ENCODE assay signal across 8 mouse cellular contexts in genomic region chr7:118688199-118688598, GRCm38 (mm10). TPM values are rescaled to one million over a fixed set of nuclear protein-coding genes. Genes with fewer than 3 reads are reported as not detected.
DNase-seq lines count a peak whose midpoint lies in the region; ATAC-seq lines count a peak whose summit lies in the region.

No protein-coding gene starts in this region.

- H3K4me1 ChIP-seq in intestine, embryonic 14.5 days (replicated peaks; ENCODE audit: control insufficient read depth, insufficient read depth, low read length) = no peaks in the 10 kb centered on the region
- H3K4me1 ChIP-seq in midbrain, embryonic 14.5 days (ENCODE audit: control insufficient read depth, insufficient read depth, low read length) = no peaks in the 10 kb centered on the region

- peak; percentile 90 for DNase-seq in layer of hippocampus, adult 11-12 months (ENCODE audit: low spot score)
- no peak for DNase-seq in layer of hippocampus, adult 9-10 months (ENCODE audit: low spot score)
- peak; percentile 93 to 96 for DNase-seq in cerebellum, postnatal 14 days
- DNase-seq in frontal cortex, postnatal 25 days (ENCODE audit: low spot score in 2 of 2) = peak; percentile 80 to 83
- peak; percentile 92 for DNase-seq in intestine, embryonic 14.5 days (ENCODE audit: low spot score)
- peak; percentile 85 for DNase-seq in left cerebral cortex, postnatal 10 days (ENCODE audit: extremely low spot score in 1 of 2, low spot score in 2 of 2)
- peak; percentile 94 for DNase-seq in midbrain, embryonic 14.5 days
- peak; percentile 40 to 77 for DNase-seq in spleen, postnatal 10 days (ENCODE audit: low spot score in 2 of 2)

- ATAC-seq in intestine, embryonic 14.5 days (replicated peaks; ENCODE audit: low FRiP score, low TSS enrichment, low read depth) = no peak; the same call in none of the 2 replicates
- peak; percentile 53; the same call in 1 of the 2 replicates for ATAC-seq in midbrain, embryonic 14.5 days (ENCODE audit: low FRiP score, low TSS enrichment)

- no peak overlapping the region for H3K4me2 ChIP-seq in intestine, embryonic 14.5 days (ENCODE audit: low read length)
- H3K4me2 ChIP-seq in midbrain, embryonic 14.5 days (ENCODE audit: low read length) = no peak overlapping the region

- no peaks in the 10 kb centered on the region for H3K27me3 ChIP-seq in intestine, embryonic 14.5 days (replicated peaks; ENCODE audit: control insufficient read depth, insufficient read depth, low read length)
- no peaks in the 10 kb centered on the region for H3K27me3 ChIP-seq in midbrain, embryonic 14.5 days (ENCODE audit: control insufficient read depth, insufficient read depth, low read length)

- no peak overlapping the region for H3K27ac ChIP-seq in intestine, embryonic 14.5 days (ENCODE audit: low read depth)
- H3K27ac ChIP-seq in midbrain, embryonic 14.5 days (replicated peaks; ENCODE audit: low read depth, low read length) = no peak overlapping the region

- 20% methylated on average over 5 of the region's 5 CpGs for WGBS in intestine, embryonic 14.5 days
- 24% methylated on average over 5 of the region's 5 CpGs for WGBS in midbrain, embryonic 14.5 days

- H3K9me3 ChIP-seq in intestine, embryonic 14.5 days (ENCODE audit: control insufficient read depth, low read length) = no peaks in the 10 kb centered on the region
- no peaks in the 10 kb centered on the region for H3K9me3 ChIP-seq in midbrain, embryonic 14.5 days (ENCODE audit: control insufficient read depth, low read length)

- no peak overlapping the region for H3K4me3 ChIP-seq in intestine, embryonic 14.5 days (ENCODE audit: low read depth, low read length)
- H3K4me3 ChIP-seq in midbrain, embryonic 14.5 days (replicated peaks; ENCODE audit: low read depth, low read length) = no peak overlapping the region

- no peak overlapping the region for H3K9ac ChIP-seq in intestine, embryonic 14.5 days (ENCODE audit: low read length)
- no peak overlapping the region for H3K9ac ChIP-seq in midbrain, embryonic 14.5 days (replicated peaks; ENCODE audit: low read length)

- intact Hi-C loops in left cerebral cortex, postnatal 10 days (cut with DNase I) = loop anchor here (1.0 to 5.0 kb wide), 2 partner anchors 93 to 241 kb away; partner anchors contain the start of gene Syt17

- H3K36me3 ChIP-seq in intestine, embryonic 14.5 days (ENCODE audit: control insufficient read depth, insufficient read depth, low read length) = peaks cover 48% of the 10 kb centered on the region
- peaks cover 61% of the 10 kb centered on the region for H3K36me3 ChIP-seq in midbrain, embryonic 14.5 days (ENCODE audit: control insufficient read depth, insufficient read depth, low read length)

RNA-seq across cellular contexts. Expression of gene Gde1, which starts 17.4 kb away (rescaled TPM):
- polyA plus RNA-seq in intestine, embryonic 14.5 days (2014; fragmentation: Nextera tagmentation; extraction: Ambion mirVana) = 114 and 125 TPM in 2 replicates
- total RNA-seq in left cerebral cortex, postnatal 10 days (2021) = 100 to 1,000 TPM; 276 to 281 TPM
- 200 and 209 TPM in 2 replicates for polyA plus RNA-seq in midbrain, embryonic 14.5 days (2014; fragmentation: Nextera tagmentation; extraction: Ambion mirVana)

RNA-seq across cellular contexts. Expression of gene Ccp110, which starts 24.2 kb away (rescaled TPM):
- 8.3 and 9.0 TPM in 2 replicates for polyA plus RNA-seq in intestine, embryonic 14.5 days (2014; fragmentation: Nextera tagmentation; extraction: Ambion mirVana)
- 10 to 100 TPM; 35.4 to 38.7 TPM for total RNA-seq in left cerebral cortex, postnatal 10 days (2021)
- polyA plus RNA-seq in midbrain, embryonic 14.5 days (2014; fragmentation: Nextera tagmentation; extraction: Ambion mirVana) = 17.4 and 20.1 TPM in 2 replicates

RNA-seq across cellular contexts. Expression of gene Vps35l, which starts 51.8 kb away (rescaled TPM):
- polyA plus RNA-seq in intestine, embryonic 14.5 days (2014; fragmentation: Nextera tagmentation; extraction: Ambion mirVana) = 67.7 and 79.0 TPM in 2 replicates
- 10 to 100 TPM; 69.1 to 79.7 TPM for total RNA-seq in left cerebral cortex, postnatal 10 days (2021)
- polyA plus RNA-seq in midbrain, embryonic 14.5 days (2014; fragmentation: Nextera tagmentation; extraction: Ambion mirVana) = 83.6 and 101 TPM in 2 replicates
